Mouse (Mus musculus) small intestine, adult 2 months (tissue): ENCODE measurements around the gene Atp2b2. TPM values are rescaled to one million over a fixed set of nuclear protein-coding genes. Genes with fewer than 3 reads are reported as not detected.

Experiments
- H3K27ac ChIP-seq: fragments of 200-500 bp; 2 replicates; pipeline ENCODE4 v1.5.1; 2012; ENCODE audit warnings: low read depth, low read length, control low read depth, inconsistent platforms; ENCODE audit not compliant: insufficient read depth
- H3K27me3 ChIP-seq: fragments of 200-500 bp; 2 replicates; pipeline ENCODE4 v1.6.1; 2012; ENCODE audit warnings: mild to moderate bottlenecking, moderate library complexity, low read length, inconsistent platforms; ENCODE audit not compliant: control insufficient read depth, insufficient read depth
- H3K36me3 ChIP-seq: fragments of 200-500 bp; 2 replicates; pipeline ENCODE4 v1.6.1; 2012; ENCODE audit warnings: mild to moderate bottlenecking, low read length, control low read depth, inconsistent platforms; ENCODE audit not compliant: control insufficient read depth, insufficient read depth
- H3K4me1 ChIP-seq: fragments of 200-500 bp; 2 replicates; pipeline ENCODE4 v1.6.1; 2012; ENCODE audit warnings: low read length, inconsistent platforms, mixed read lengths; ENCODE audit not compliant: control insufficient read depth, insufficient read depth, insufficient read length
- H3K4me3 ChIP-seq: fragments of 200-500 bp; 2 replicates; pipeline ENCODE4 v1.5.1; 2012; ENCODE audit warnings: low read depth, mild to moderate bottlenecking, control low read depth, inconsistent platforms, low read length, moderate library complexity
- CTCF ChIP-seq: fragments of 200-500 bp; IDR thresholded peaks from 2 replicates; pipeline ENCODE4 v1.5.1; 2012; ENCODE audit warnings: low read depth, mild to moderate bottlenecking, control low read depth, inconsistent platforms, low read length, moderate library complexity, mixed read lengths; ENCODE audit not compliant: insufficient replicate concordance, insufficient read length; ENCODE audit errors: extremely low read depth
- POLR2A ChIP-seq: fragments of 200-500 bp; IDR thresholded peaks from 2 replicates; pipeline ENCODE4 v1.6.1; 2012; ENCODE audit warnings: low read depth, mild to moderate bottlenecking, control low read depth, inconsistent platforms, low read length, moderate library complexity
- WGBS: fragments of 180-500 bp; shearing (Covaris S2); methylation state at CpG from one replicate; pipeline ENCODE4 v1.1.7; 2018; 5-methylcytosine and 5-hydroxymethylcytosine counted together
- polyA plus RNA-seq: library from polyadenylated mRNA; depleted of rRNA; stranded (reverse); fragments of >200 nt; gene quantifications from 2 replicates; pipeline ENCODE4 v1.2.3, GENCODE M21; 2012

Atp2b2 gene
- polyA plus RNA-seq, 1 experiment = 0.42 TPM

DNA sequence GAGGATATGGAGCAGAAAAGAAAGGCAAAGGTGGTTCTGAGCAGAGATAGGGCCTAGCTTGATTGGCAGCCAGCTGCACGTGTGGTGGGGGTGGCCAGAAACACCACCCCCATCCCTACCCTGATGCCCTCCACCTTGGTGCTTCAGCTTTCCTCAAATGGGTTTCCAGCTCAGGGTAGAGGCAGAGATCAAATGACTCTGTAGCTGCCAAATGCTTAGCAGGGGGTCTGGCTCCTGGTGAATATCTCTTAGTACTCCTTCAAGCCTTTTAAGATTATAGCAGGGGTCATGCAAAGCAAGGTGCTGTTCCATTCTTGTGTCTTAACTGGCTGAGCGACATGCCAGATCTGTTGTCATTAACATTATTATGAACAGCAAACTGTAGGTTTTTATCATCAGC is 50.3 kb downstream of the Atp2b2 start:
- H3K36me3 ChIP-seq = no peaks in the 10 kb centered on the region
- H3K4me1 ChIP-seq = no peaks in the 10 kb centered on the region
- H3K4me3 ChIP-seq = no peak overlapping the region
- whole genome bisulfite sequencing = 64% methylated on average over 2 of the region's 2 CpGs
- no peak overlapping the region for H3K27ac ChIP-seq
- H3K27me3 ChIP-seq = no peaks in the 10 kb centered on the region
- TF ChIP-seq POLR2A (no peak), CTCF (no peak)

DNA sequence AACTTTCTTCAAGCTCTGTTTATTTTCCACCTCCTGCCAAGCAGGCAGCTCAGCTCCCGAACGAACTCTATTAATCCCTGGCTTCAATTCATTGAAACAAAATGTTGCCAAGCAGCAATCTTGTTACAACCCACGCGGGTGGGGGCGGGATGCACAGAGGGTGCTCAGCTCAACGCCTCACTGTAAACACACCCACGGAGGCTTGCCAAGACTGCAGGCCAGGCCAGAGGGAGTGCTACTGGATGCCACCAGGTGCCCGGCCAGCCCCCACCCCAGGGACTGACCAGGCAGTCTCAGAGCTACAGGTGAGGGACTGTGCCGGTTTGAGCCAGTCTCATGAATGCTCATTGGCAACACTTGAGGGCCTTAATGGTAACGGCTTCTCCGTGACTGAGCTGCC is 50.9 kb downstream of the Atp2b2 start:
- H3K27ac ChIP-seq = no peak overlapping the region
- H3K4me1 ChIP-seq = no peaks in the 10 kb centered on the region
- H3K4me3 ChIP-seq = no peak overlapping the region
- TF ChIP-seq CTCF = no peak
- TF ChIP-seq POLR2A = no peak
- no peaks in the 10 kb centered on the region for H3K36me3 ChIP-seq
- no peaks in the 10 kb centered on the region for H3K27me3 ChIP-seq
- 33% methylated on average over 11 of the region's 11 CpGs for WGBS

- TF ChIP-seq CTCF (peak; percentile 42; the same call in 1 of the 2 replicates), POLR2A (no peak)
- Histone ChIP-seq H3K27ac (no peak overlapping the region), H3K27me3 (no peaks in the 10 kb centered on the region), H3K36me3 (no peaks in the 10 kb centered on the region), H3K4me3 (no peak overlapping the region), H3K4me1 (no peaks in the 10 kb centered on the region)
- 18% methylated on average over 1 of the region's 1 CpGs for WGBS
These were observed 52.4 kb downstream of the Atp2b2 start for GRCm38 (mm10) chr6:113990044-113990443.

DNA sequence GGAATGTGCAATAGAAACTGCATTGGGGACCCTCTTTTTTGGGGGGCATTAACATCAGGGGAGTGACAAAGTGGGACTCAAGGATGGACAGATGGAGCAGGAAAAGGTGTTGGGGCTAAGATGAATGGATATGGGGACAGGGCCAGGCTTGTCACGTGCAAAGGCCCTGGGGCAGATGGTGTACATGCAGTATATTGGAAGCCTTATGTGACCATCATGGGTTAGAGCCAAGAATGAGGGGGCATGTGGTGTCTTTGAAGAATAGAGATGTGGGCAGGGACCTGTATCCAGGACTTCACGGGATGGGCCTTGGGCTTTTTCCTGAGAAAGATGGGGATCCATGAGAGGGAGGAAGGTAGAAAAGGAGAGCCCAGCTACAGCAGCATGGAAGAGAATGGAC is 53.9 kb downstream of the Atp2b2 start:
- H3K36me3 ChIP-seq = no peaks in the 10 kb centered on the region
- H3K4me1 ChIP-seq = no peaks in the 10 kb centered on the region
- 81% methylated on average over 2 of the region's 2 CpGs for WGBS
- H3K27ac ChIP-seq = no peak overlapping the region
- H3K27me3 ChIP-seq = no peaks in the 10 kb centered on the region
- no peak overlapping the region for H3K4me3 ChIP-seq
- no peak for TF ChIP-seq POLR2A
- TF ChIP-seq CTCF = no peak

DNA sequence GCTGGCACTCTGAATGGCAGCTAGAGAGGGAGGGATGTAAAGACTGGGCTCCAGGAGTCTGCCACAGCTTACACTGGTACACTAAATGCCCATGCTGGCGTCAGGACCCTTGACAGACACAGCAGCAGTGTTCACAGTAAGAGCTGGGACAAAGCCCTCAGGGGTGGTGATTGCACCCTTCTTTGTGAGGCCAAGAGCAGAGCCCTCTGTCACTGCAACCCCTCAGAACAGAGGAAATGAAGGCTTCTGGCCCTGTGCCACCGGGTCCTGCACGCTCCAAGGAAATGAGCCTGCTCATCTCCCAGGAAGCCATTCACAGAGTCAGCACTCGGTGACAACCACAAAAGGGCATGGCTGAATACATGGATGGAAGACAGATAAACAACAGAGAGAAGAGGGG is 55.7 kb downstream of the Atp2b2 start:
- no peaks in the 10 kb centered on the region for H3K36me3 ChIP-seq
- TF ChIP-seq CTCF = no peak

DNA sequence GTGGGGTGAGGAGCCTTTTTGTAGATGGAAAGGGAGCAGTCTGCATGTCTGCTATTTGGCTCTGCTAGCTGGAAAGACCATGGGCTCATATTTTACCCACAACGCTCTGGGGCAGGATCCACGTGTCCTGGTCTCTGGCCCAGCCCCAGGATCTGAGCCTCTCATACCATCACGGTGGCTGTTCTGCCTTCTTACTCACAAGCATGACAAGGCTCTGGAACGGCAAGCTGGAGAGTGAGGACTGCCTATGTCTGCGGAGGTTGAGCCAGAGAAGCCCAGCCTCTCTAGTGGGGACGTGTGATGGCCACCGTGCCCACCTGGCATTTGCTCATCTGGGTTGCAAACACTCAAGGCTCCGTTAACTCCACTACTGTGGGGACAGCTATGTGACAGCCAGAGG is 63.7 kb downstream of the Atp2b2 start:
- WGBS = 74% methylated on average over 8 of the region's 8 CpGs
- Histone ChIP-seq H3K36me3 (no peaks in the 10 kb centered on the region), H3K27ac (no peak overlapping the region), H3K4me3 (no peak overlapping the region), H3K27me3 (no peaks in the 10 kb centered on the region), H3K4me1 (no peaks in the 10 kb centered on the region)
- TF ChIP-seq CTCF (no peak), POLR2A (no peak)

More for the DNA sequence above, 55.7 kb downstream of the Atp2b2 start:
- H3K4me1 ChIP-seq = no peaks in the 10 kb centered on the region
- no peak overlapping the region for H3K4me3 ChIP-seq
- H3K27me3 ChIP-seq = no peaks in the 10 kb centered on the region
- no peak overlapping the region for H3K27ac ChIP-seq
- 68% methylated on average over 4 of the region's 4 CpGs for WGBS

DNA sequence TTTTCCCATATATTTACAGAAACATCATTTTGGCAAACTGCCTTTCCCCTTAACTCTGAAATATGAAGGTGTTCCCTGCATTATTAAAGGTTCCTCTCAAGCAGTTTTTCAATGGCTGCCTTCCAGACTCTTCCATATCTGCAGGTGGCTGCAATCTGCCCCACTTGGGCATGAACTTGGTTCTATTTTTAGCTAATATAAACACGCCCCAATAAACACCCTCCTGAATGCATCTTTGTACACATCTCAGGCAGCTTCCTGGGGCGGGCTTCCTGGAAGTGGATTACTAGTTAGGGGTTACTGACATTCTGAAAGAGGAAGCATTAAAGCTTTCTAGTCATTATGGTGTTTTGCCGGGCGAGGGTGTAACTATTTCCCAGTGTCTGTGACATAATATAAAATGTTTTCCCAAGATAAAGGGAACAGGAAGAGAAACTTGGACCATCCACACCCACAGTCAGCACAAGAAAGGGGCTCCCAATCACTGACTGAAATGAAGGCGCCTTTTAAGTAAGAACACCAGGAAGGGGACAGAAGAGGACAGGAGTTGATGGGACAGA is 64.2 kb downstream of the Atp2b2 start:
- Histone ChIP-seq H3K27me3 (no peaks in the 10 kb centered on the region), H3K4me3 (no peak overlapping the region), H3K4me1 (no peaks in the 10 kb centered on the region), H3K27ac (no peak overlapping the region), H3K36me3 (no peaks in the 10 kb centered on the region)
- TF ChIP-seq CTCF (no peak), POLR2A (no peak)
- 17% methylated on average over 5 of the region's 5 CpGs for WGBS
